Mouse (Mus musculus) erythroblast, adult 5-6 weeks (primary cell): ENCODE data around the gene Tpm1. TPM values are rescaled to one million over a fixed set of nuclear protein-coding genes. Genes with fewer than 3 reads are reported as not detected.

Source experiments
- ATAC-seq: replicated peaks from 2 replicates; pipeline ENCODE4 v1.8.0; 2016; ENCODE audit warnings: moderate number of reproducible peaks, mild to moderate bottlenecking, moderate TSS enrichment, inconsistent platforms; ENCODE audit not compliant: poor library complexity, low FRiP score, severe bottlenecking
- total RNA-seq, 2 experiments: library from RNA; stranded (forward) in 1 of 2; stranded (reverse) in 1 of 2; fragments of 150-400 nt in 1 of 2; fragments of 200-764, 138-1000 nt in 1 of 2; gene quantifications; 2 replicates each; pipeline versions ENCODE4 v1.2.3 to v1.2.4; 2015 to 2017; ENCODE audit warnings: low replicate concordance in 2 of 2

The Tpm1 gene
- total RNA-seq (2015; ENCODE audit: low replicate concordance): 213 and 329 TPM in 2 replicates
- 393 and 461 TPM in 2 replicates for total RNA-seq (2017; ENCODE audit: low replicate concordance)

DNA sequence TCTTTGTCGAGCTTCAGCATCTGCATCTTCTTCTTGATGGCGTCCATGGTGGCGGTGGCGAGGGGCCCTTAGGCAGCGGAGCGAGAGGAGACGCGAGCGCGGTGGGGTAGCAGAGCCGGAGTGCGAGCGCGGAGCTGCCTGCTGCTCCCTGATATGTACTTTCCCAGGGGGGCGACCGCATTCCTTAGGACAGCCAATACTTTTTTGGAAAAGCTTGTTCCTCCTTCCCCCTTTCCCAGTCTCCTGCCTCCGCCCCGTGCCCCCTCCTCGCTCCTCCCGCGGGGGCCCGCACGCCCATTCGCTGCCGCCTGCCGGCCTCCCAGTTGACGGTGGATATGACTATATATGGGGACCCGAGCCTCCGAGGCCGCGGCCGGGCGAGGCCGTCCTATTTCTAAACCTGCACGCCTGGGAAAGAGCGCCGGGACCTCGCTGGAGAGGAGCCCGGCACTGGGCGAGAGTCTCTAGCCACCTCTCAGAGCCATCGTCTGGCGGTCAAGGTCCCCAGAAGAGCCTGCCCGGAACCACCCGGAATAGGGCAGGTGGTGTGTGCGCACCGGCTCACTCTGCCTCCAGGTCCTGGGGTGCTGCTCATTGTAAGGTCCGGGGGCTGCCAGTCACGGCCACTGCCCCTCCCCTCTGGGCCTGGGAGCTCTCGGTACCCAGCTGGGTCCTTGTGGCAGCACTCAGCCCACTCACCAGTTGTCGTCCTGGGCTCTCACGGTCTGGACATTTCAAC lies at the start of gene Tpm1:
Gene Tpm1 (minus strand): TSS at position 321 of the 739 bp plus-strand sequence.
- no peak; the same call in 1 of the 2 replicates for ATAC-seq

DNA sequence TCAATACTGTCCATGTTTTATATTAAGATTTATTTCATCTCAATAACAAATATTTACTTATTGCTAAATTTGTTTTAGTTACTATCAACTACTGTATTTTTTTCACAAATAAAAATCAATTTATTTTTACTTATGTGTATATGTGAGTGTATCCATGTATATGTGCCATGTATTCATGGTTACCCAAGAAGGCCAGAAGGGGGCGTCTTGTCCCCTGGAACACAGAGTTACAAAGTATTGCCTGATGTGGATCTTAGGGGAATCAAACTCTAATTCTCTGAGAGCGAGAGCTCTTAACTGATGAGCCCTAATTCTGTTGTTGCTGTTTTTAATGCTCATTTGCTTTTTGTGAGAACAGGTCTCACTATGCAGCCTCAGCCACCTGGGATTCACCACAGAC lies 45.2 kb upstream of the Tpm1 start:
- no peak for ATAC-seq

DNA sequence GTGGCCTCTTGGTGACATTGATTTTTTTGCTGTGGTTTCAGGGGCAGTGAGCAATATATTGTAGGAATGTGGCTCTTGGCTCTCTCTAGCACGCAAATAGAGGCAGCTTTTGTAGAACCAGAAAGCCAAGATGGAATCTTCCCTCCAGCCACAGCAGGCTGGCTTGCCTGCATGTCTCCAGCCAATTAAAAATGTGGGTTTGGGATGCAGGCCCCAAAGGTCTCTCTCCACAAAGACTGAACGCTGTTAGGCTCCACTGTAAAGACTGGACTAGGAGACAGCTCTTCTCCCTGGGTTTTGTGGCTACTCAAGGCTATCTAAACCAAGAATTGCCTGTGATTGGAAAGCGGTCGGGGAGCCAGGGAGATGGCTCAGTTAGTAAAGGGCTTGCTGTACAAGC lies 43.0 kb upstream of the Tpm1 start:
- ATAC-seq: no peak

DNA sequence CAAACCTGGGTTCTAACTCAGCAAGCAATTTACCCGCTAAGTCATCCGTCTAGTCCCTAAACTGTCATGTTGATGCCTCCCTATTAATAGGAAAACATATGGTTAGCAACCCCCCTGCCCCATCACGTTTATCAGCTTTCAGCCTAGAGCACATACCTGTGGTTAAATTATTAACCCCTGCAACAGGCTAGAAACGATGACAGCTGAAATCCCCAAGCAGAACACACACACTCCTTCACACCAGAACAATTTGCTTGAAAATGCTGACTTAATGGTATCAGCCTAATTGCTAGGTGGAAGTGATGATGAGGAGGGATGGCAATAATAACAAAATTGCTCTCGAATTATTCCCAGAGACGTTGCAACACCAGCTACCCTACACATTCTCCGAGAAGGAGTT lies 42.4 kb upstream of the Tpm1 start:
- ATAC-seq: no peak

DNA sequence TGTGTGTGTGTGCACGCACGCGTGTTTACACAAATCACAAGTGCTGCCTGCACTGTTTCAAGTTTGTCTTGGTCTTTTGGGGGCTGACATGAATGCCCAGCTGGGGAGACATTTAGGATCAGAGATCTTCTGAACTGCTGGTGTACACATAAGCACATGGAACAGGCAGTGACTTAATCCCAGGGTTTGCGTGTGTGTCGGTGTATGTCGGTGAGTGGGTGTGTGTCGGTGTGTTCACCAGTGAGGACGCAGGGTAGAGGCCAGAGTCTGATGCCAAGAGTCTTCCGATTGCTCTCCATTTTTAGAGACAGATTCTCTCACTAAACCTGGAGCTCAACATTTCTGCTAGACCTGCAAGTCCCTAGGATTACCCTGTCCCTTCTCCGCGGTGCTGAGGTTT lies 41.9 kb upstream of the Tpm1 start:
- no peak for ATAC-seq

DNA sequence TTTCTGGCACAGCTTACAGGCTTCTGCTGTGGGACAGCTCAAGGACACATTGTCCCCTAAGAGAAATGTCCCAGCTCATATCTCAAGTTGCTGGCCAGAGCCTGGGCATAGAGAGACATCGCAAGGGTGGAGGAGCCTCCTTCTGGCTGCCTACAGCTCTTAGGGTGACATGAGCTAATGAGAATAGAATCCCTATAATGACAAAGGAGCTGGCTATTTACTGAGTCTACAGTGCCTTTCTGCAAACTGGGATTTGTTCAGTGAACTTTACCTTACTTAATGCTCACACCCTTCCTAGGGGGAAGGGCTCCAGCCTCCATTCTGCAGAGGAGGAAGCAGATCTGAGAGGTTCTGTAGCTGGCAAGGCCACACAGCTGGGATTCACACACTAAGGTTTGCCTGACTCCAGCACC lies 41.4 kb upstream of the Tpm1 start:
- no peak for ATAC-seq

DNA sequence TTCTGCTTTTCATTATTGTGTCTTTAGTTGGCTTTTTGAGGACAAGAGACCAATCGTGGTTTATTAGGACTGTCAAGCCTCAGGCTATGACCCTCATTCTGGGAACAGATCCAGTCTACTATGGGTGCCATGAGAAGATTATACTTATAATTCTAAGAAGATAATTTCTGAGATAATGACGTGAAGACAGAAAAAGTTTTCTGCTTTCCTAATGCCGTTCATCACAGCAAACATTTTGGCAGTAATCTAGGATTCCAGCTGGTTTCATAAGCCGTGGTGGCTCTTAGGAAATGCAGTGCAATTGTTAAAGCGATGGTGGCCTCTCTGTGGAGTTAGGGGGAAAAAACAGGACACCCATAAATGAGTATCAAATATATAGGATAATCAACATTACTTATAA lies 40.0 kb upstream of the Tpm1 start:
- ATAC-seq: no peak

DNA sequence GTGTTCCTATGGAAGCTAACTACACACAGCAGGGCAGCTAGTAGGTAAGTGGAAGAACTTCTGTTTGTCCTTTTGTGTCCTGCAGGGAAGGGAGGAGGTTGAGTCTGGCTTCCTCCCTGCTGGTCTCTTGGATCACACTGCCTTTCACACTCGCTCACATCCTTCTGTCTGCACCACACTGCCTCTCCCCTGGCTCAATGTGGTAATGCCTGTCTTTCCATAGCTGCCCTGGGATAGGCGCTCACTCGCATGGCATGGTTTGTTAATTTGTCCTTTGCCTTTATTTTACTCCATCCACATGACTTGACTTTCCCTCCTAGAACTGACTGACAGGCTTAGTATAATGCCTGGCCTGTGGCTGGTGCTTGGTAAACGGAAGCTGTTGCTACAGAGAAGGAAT lies 34.6 kb upstream of the Tpm1 start:
- no peak for ATAC-seq

DNA sequence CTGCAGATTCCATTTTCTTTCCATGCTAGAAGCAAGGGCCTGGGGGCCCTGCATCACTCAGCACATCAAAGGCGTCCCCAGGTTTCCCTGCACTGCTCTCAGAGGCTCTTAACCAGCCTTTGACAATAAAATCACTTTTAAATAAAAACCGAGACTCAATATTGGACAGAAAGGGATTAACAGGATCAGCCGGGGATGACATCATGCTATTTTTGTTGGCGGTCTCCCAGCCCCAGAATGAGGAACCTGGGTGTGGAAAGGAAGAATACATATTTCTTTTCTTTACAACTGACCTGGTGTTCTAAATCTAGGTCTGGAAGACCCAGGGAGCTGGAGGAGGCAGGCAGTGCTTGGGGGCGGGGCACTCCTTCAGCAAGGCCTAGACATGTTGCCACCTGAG lies 32.5 kb upstream of the Tpm1 start:
- no peak for ATAC-seq

DNA sequence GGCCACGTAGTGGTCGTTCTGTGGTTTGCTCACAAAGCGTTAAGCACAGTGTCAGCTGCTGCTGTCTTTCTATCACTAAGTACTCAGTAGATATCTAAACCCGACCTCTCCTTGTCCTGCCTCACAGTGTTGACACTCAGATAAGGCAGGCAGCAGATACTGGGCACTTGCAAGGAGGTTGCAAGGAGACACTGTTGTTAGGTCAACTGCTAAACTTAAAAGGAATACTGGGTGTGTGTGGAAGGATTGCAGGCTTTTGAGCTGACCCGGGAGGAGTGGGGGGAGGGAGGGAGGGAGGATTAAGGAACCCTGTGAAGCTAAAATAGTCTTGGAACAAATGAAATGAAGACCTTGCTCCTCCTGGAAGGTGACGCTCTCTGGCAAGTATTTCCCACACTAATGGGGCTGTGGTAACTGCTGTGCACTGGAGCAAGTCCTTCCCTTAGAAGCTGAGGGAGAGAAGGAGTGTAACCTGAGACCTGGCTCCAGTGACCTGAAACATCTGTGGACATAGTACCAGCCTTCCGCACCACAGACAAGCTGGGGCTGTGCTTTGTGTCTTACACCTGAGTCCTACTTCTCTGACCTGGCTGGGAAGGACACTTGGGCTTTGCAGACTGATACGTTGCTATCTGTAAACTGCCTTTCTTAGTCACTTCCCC lies 28.6 kb upstream of the Tpm1 start:
- 0 out of 2 replicates have a peak, but pooled peaks have one; percentile 40 for ATAC-seq

DNA sequence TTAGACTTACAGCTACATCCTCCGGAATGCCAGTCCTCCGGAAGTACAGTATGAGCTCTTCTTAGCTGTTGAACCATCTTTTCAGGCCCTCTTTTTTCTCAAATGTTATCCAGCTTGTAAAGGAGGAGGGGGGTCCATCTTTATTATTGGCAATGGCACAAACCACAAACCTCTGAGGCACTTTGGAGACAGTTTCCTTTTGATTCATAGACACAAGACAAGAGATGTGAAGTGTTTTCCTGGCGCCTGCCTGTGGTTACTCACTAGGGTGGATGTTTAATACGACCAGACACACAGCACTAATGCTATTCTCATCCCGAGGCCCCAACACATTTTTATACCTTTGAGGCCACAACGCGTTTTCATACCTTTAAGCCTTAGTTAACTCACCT lies 28.1 kb upstream of the Tpm1 start:
- ATAC-seq: no peak

DNA sequence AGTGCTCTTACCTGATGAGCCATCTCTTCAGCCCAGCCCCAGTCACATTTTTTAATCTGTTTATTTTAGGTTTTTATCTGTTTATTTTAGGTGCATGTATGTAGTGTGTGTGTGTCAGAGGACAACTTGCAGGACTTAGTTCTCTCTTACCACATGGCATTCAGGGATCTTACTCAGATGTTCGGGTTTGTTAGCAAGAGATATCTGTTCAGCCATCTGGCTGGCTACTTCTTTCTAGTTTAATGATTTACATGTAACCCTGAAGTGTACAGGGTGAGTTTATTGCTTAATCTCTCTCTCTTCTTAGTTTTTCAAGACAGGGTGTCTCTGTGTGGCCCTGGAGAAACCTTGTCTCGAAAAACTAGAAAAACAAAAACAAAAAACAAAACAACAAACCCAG lies 23.0 kb upstream of the Tpm1 start:
- ATAC-seq: no peak

DNA sequence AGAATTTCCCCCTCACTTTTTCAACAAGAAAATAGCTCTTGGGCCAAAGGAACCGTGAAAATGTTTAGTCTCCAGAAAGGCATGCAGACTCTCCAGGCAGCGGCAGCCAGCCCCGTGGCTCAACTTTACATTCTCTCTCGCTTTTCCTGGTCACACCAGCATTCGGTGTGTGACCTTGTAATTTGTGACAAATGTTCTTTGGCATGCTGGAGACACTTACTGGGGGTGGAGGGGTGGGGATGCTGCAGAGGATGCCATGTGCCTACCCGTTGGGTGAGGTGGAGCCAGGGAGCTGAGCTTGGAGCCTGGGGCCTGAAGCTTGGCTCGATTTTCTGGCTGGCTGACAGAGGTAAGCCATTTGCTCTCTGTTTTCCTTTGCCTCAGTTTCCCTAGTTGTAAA lies 22.4 kb upstream of the Tpm1 start:
- ATAC-seq: no peak

DNA sequence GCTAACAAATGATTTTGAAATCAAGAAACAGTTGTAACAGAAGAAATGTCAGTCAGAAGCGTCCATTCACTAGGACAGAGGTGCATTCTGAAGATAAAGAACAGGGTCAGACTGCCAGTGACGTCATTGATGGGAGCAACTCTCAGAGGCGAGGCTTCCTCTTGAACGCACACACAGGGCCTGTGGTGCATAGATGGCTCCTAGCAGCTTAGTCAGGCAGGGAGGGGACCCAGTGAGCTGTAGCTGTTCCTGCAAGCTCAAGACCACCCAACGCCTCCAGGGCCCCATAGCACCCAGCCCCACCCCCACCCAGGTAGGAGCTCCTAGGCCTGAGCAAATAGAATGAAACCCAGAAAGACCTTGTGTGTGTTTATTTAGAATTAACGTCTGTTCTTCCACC lies 21.9 kb upstream of the Tpm1 start:
- no peak for ATAC-seq

DNA sequence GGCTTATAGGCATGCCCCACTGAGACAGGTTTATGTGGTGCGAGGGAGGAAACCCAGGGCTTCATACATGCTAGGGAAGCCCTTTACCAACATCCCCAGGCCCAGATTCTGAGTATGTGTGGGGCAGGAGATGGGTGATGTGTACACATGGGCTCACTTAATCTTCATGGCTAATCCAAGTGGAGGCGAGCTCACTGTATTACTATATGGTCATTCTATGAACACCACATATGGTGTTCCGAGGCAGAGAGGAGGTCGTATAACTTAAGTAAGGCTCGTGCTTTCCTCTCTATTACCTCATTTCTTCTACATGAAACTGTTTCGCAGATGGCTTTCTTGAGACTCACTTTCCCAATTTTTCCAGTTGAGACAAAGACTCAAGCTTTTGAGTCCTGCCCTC lies 17.4 kb upstream of the Tpm1 start:
- ATAC-seq: no peak

DNA sequence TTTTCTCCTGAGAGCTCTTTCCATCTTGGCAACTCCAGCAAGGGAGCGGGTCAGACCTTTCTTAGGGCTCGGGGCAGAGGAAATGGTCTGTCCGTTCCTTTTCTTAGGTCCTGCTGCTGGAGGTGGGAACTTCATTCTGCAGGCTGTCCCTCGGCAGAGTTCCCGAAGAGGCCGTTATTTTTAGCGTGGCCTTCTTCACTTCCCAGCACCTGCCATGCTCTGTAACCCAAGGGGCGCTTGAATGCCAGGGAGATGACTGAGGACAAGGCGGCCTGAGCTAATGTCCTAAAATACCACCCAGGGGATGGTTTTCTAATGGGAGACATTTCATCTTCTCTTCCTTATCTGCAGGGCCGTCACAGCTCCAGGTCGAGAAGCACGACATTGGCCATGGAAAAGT lies 10.5 kb upstream of the Tpm1 start:
- no peak for ATAC-seq

DNA sequence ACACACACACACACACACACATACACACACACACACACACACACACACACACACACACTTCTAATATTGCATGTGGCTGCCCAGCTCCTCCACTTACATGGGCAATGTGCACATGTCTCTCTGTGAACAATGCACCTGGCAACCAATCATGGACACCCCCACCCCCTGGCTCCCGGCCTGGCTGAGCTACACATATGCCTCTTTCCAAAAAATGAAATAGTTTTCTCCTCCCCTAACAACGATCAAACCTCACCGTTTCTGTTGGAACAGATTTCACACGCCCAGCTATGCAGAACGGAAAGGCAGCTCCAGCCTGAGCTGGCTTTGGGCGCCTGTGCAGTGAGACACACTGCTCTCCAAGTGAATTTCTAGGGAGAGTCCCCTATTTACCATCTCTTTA lies 9.2 kb upstream of the Tpm1 start:
- no peak for ATAC-seq

DNA sequence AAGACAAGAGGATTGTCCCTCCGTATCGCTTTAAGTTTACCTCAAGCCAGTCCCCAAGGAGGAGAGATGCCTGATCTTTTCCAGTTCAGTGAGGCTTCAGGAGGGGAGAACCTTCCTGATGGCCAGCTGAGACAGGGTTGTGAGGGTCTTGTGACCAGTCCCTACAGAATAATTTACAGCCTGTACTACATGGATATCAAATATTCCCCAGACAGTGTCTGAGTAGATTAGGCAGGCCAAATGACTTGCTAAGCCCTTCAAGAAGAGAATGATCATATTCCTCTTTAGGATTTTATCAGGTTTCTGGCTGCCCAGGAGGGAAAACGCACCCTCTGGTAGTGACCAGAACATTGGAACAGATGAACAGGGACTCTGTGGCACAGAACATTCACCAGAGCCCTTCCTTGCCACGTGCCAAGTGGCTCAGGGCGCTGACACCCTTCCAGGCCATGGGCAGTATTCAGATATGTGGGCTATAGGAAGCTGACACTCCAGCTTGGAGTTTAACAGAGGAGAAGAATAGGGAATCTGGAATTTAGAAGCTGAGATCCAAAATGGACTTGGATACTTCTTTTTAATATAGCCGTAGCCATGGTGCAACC lies 1.6 kb upstream of the Tpm1 start:
- no peak for ATAC-seq

DNA sequence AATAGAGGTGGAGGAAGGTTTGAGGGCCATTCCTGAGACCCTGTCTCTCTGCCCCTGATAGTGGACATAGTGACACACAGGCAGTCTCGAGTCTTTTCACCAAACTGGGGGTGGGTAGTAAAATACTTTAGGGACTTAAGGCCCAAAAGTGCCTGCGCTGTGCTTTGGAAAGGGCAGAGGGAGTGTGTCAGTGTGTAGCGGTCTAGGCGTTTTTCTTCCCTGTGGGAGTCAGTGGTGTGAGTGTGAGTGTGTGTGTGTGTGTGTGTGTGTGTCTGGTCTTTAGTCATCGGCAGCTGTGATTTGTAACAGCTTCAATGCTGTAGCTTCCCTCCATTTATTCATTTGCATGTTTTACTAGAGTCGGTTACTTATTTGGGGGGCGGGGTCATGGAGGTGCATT lies 630 bp upstream of the Tpm1 start:
- no peak for ATAC-seq

DNA sequence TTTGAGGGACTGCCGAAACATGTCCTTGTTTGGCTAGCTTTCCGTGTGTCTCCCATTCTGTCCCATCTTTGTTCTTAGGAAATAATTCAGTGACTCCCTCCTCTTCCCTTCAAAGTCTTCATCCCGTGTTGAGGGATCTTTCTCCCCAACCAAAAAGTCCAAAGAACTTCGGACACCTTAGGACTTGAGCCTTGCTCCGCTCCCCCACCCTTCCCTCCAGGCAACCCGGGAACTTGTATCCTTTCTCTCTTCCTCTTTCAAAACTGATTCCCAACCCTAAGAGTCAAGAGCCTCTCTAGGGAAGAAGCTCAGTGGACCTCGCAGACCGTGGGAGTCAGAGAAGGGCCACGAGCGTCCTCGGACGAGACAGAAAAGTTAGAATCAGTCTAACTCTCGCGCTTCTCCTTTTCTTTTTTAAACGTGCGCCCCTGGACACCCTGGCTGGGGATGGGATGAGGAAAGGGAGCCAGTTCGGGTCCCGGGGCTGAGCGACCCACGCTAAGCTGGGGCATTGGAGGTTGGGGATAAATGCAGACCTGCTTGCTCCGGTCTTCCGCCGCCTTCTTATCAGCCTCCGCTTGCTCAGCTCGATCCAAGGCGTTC lies 622 bp downstream of the Tpm1 start:
- ATAC-seq: no peak
